28 mouse cellular contexts compared by ENCODE assay signal in genomic region chr11:33980146-33980545, GRCm38 (mm10). TPM values are rescaled to one million over a fixed set of nuclear protein-coding genes. Genes with fewer than 3 reads are reported as not detected.
DNase-seq lines count a peak whose midpoint lies in the region; ATAC-seq lines count a peak whose summit lies in the region.
"Had no signal": no experiment of that assay in that cellular context is flagged by ENCODE, and none has a peak within 500 bp of the region (broad histone marks: within the 10 kb centered on the region; RNA-seq: fewer than 3 reads in every experiment).

No protein-coding gene starts in this region.

- no peaks in the 10 kb centered on the region for H3K9me3 ChIP-seq in embryonic facial prominence, embryonic 11.5 days (replicated peaks; ENCODE audit: control insufficient read depth, low read length)
- H3K9me3 ChIP-seq in embryonic facial prominence, embryonic 10.5 days = no peaks in the 10 kb centered on the region
- no peaks in the 10 kb centered on the region for H3K9me3 ChIP-seq in limb, embryonic 10.5 days (replicated peaks)
- no peaks in the 10 kb centered on the region for H3K9me3 ChIP-seq in limb, embryonic 12.5 days
- H3K9me3 ChIP-seq: embryonic facial prominence, embryonic 13.5 days; embryonic facial prominence, embryonic 15.5 days; forebrain, embryonic 10.5 days; forebrain, embryonic 12.5 days; G1E had no signal

- H3K4me3 ChIP-seq in embryonic facial prominence, embryonic 11.5 days (ENCODE audit: low read depth, low read length) = no peak overlapping the region
- H3K4me3 ChIP-seq in embryonic facial prominence, embryonic 10.5 days = no peak overlapping the region
- no peak overlapping the region for H3K4me3 ChIP-seq in limb, embryonic 10.5 days
- no peak overlapping the region for H3K4me3 ChIP-seq in limb, embryonic 12.5 days (replicated peaks)
- H3K4me3 ChIP-seq: embryonic facial prominence, embryonic 13.5 days; embryonic facial prominence, embryonic 15.5 days; erythroblast, embryonic 14.5 days; forebrain, embryonic 10.5 days; forebrain, embryonic 12.5 days had no signal

- no peaks in the 10 kb centered on the region for H3K4me1 ChIP-seq in embryonic facial prominence, embryonic 11.5 days (ENCODE audit: control insufficient read depth, insufficient read depth, low read length)
- 0 out of 2 replicates have a peak, but pooled peaks cover 8% of the 10 kb centered on the region for H3K4me1 ChIP-seq in embryonic facial prominence, embryonic 10.5 days
- H3K4me1 ChIP-seq in limb, embryonic 10.5 days = peaks cover 21% of the 10 kb centered on the region
- peaks cover 16% of the 10 kb centered on the region for H3K4me1 ChIP-seq in limb, embryonic 12.5 days (replicated peaks)
- H3K4me1 ChIP-seq: embryonic facial prominence, embryonic 13.5 days; embryonic facial prominence, embryonic 15.5 days; forebrain, embryonic 10.5 days; forebrain, embryonic 12.5 days had no signal

- no peak for ATAC-seq in embryonic facial prominence, embryonic 11.5 days (replicated peaks; ENCODE audit: insufficient number of reproducible peaks, low FRiP score, low TSS enrichment, low read depth)
- no peak for ATAC-seq in limb, embryonic 12.5 days (ENCODE audit: insufficient number of reproducible peaks, insufficient read depth, low FRiP score, low TSS enrichment, low read depth)
- no peak for ATAC-seq in inflammation-experienced regulatory T-cells, adult 6 months
- ATAC-seq: activated CD4-positive, CD25-positive, alpha-beta regulatory T cell, adult 4 months; CD4-positive, CD25-positive, alpha-beta regulatory T cell, adult 4 months; forebrain, embryonic 14.5 days; forebrain, embryonic 16.5 days; Patski had no signal

- peak; percentile 60 for DNase-seq in embryonic facial prominence, embryonic 11.5 days (ENCODE audit: low spot score)
- no peak for DNase-seq in embryonic facial prominence, embryonic 10.5 days (ENCODE audit: low spot score)
- DNase-seq in forelimb bud, embryonic 11.5 days (ENCODE audit: low read depth, low spot score) = peak; percentile 54
- no peak for DNase-seq in limb, embryonic 10.5 days (ENCODE audit: low spot score)
- DNase-seq in cerebellum, adult 9-11 months = no peak
- DNase-seq: adrenal gland, adult 8-10 months; adrenal gland, postnatal 14 days; adrenal gland, postnatal 36 days; B cell, adult 2 months; cerebellum, adult 11-12 months; cerebellum, adult 2 months; cerebellum, adult 9-10 months; cerebellum, postnatal 14 days; cerebellum, postnatal 36 days; embryo, embryonic 11 days had no signal

- 50% methylated on average over 4 of the region's 4 CpGs for WGBS in embryonic facial prominence, embryonic 11.5 days
- 60% methylated on average over 4 of the region's 4 CpGs for WGBS in embryonic facial prominence, embryonic 10.5 days
- WGBS in limb, embryonic 10.5 days = 51% methylated on average over 4 of the region's 4 CpGs
- 14% methylated on average over 4 of the region's 4 CpGs for WGBS in limb, embryonic 12.5 days

- H3K27me3 ChIP-seq in embryonic facial prominence, embryonic 11.5 days (ENCODE audit: control insufficient read depth, insufficient read depth, low read length) = no peaks in the 10 kb centered on the region
- no peaks in the 10 kb centered on the region for H3K27me3 ChIP-seq in embryonic facial prominence, embryonic 10.5 days (replicated peaks; ENCODE audit: low read depth, poor library complexity, severe bottlenecking)
- no peaks in the 10 kb centered on the region for H3K27me3 ChIP-seq in limb, embryonic 10.5 days (ENCODE audit: low read depth, poor library complexity, severe bottlenecking)
- H3K27me3 ChIP-seq in limb, embryonic 12.5 days = no peaks in the 10 kb centered on the region
- H3K27me3 ChIP-seq: embryonic facial prominence, embryonic 13.5 days; embryonic facial prominence, embryonic 15.5 days; forebrain, embryonic 12.5 days had no signal

- no peak overlapping the region for H3K27ac ChIP-seq in embryonic facial prominence, embryonic 11.5 days (replicated peaks; ENCODE audit: low read depth, low read length)
- H3K27ac ChIP-seq in embryonic facial prominence, embryonic 10.5 days (replicated peaks) = no peak overlapping the region
- peak overlapping the region; percentile 70 for H3K27ac ChIP-seq in limb, embryonic 10.5 days
- H3K27ac ChIP-seq in limb, embryonic 12.5 days = 0 out of 2 replicates have a peak overlapping the region, but pooled peaks have one; percentile 24
- H3K27ac ChIP-seq: embryonic facial prominence, embryonic 13.5 days; embryonic facial prominence, embryonic 15.5 days; forebrain, embryonic 10.5 days; forebrain, embryonic 12.5 days had no signal

- no peaks in the 10 kb centered on the region for H3K36me3 ChIP-seq in embryonic facial prominence, embryonic 11.5 days (replicated peaks; ENCODE audit: control insufficient read depth, insufficient read depth, low read depth, low read length)
- H3K36me3 ChIP-seq in embryonic facial prominence, embryonic 10.5 days (replicated peaks) = no peaks in the 10 kb centered on the region
- no peaks in the 10 kb centered on the region for H3K36me3 ChIP-seq in limb, embryonic 10.5 days
- no peaks in the 10 kb centered on the region for H3K36me3 ChIP-seq in limb, embryonic 12.5 days
- H3K36me3 ChIP-seq: embryonic facial prominence, embryonic 13.5 days; embryonic facial prominence, embryonic 15.5 days; forebrain, embryonic 10.5 days; forebrain, embryonic 12.5 days; G1E had no signal

- H3K4me2 ChIP-seq in embryonic facial prominence, embryonic 11.5 days (ENCODE audit: low read depth, low read length) = no peak overlapping the region
- H3K4me2 ChIP-seq in limb, embryonic 12.5 days = no peak overlapping the region
- H3K4me2 ChIP-seq: embryonic facial prominence, embryonic 13.5 days; embryonic facial prominence, embryonic 15.5 days; forebrain, embryonic 12.5 days had no signal

- H3K9ac ChIP-seq in embryonic facial prominence, embryonic 11.5 days (replicated peaks; ENCODE audit: low read length) = no peak overlapping the region
- no peak overlapping the region for H3K9ac ChIP-seq in limb, embryonic 12.5 days (replicated peaks)
- H3K9ac ChIP-seq: embryonic facial prominence, embryonic 13.5 days; embryonic facial prominence, embryonic 15.5 days; forebrain, embryonic 12.5 days had no signal

RNA-seq across cellular contexts. Expression of gene Kcnip1, which starts 12.8 kb away (rescaled TPM):
- 3.5 and 4.9 TPM in 2 replicates for polyA plus RNA-seq in embryonic facial prominence, embryonic 11.5 days (2014; fragmentation: Nextera tagmentation; extraction: Ambion mirVana)
- polyA plus RNA-seq in embryonic facial prominence, embryonic 10.5 days (2016; fragmentation: Nextera tagmentation; extraction: Ambion mirVana) = 1.5 and 2.0 TPM in 2 replicates
- polyA plus RNA-seq in limb, embryonic 10.5 days (2016; fragmentation: Nextera tagmentation; extraction: Ambion mirVana) = 0.74 and 0.94 TPM in 2 replicates
- polyA plus RNA-seq in limb, embryonic 12.5 days (2016; fragmentation: Nextera tagmentation; extraction: Ambion mirVana) = 2.4 and 2.8 TPM in 2 replicates
- polyA plus RNA-seq in inflammation-experienced regulatory T-cells, adult 6 months (2017; shearing (Covaris generic)) = under 1 TPM in 1 of 3 experiments, not detected in 2; 0.58 TPM
- polyA plus RNA-seq: activated CD4-positive, CD25-positive, alpha-beta regulatory T cell, adult 4 months; CD4-positive, CD25-positive, alpha-beta regulatory T cell, adult 4 months; erythroblast, embryonic 14.5 days; G1E; Patski had no signal

RNA-seq across cellular contexts. Expression of gene Kcnmb1, which starts 17.3 kb away (rescaled TPM):
- polyA plus RNA-seq in embryonic facial prominence, embryonic 11.5 days (2014; fragmentation: Nextera tagmentation; extraction: Ambion mirVana) = 0.10 and 0.22 TPM in 2 replicates
- polyA plus RNA-seq in embryonic facial prominence, embryonic 10.5 days (2016; fragmentation: Nextera tagmentation; extraction: Ambion mirVana) = 0.09 and 0.13 TPM in 2 replicates
- polyA plus RNA-seq in limb, embryonic 10.5 days (2016; fragmentation: Nextera tagmentation; extraction: Ambion mirVana) = 0.10 TPM in 2 replicates
- 0.13 and 0.15 TPM in 2 replicates for polyA plus RNA-seq in limb, embryonic 12.5 days (2016; fragmentation: Nextera tagmentation; extraction: Ambion mirVana)
- polyA plus RNA-seq in inflammation-experienced regulatory T-cells, adult 6 months (2017; shearing (Covaris generic)) = 1 to 10 TPM in 1 of 3 experiments, under 1 TPM in 2; 0.53 to 1.6 (median 0.66) TPM
- polyA plus RNA-seq: erythroblast, embryonic 14.5 days; forebrain, embryonic 12.5 days; G1E; Patski had no signal

Comparison
In these comparisons a context has a peak if more than half of its experiments do, and no peak if none do; other contexts are left out.
1. DNase-seq: peak in embryonic facial prominence, embryonic 11.5 days (single experiment) and forelimb bud, embryonic 11.5 days (single experiment); none in embryonic facial prominence, embryonic 10.5 days (single experiment), limb, embryonic 10.5 days (single experiment) and cerebellum, adult 9-11 months (single experiment).
2. H3K27ac ChIP-seq: peak in limb, embryonic 10.5 days (single experiment) and limb, embryonic 12.5 days (single experiment); none in embryonic facial prominence, embryonic 11.5 days (single experiment) and embryonic facial prominence, embryonic 10.5 days (single experiment).